Mouse (Mus musculus) heart, embryonic 16.5 days (tissue): ENCODE results near the gene Trim34a. TPM values are rescaled to one million over a fixed set of nuclear protein-coding genes. Genes with fewer than 3 reads are reported as not detected.

Experiments used
- polyA plus RNA-seq: library from polyadenylated mRNA; unstranded; fragments of >200 nt; fragmentation: Nextera tagmentation; extraction: Ambion mirVana; gene quantifications from 2 replicates; pipeline ENCODE4 v1.2.1, GENCODE M21; 2015

Trim34a gene
- polyA plus RNA-seq, 1 experiment from 2014 or later, result 4.3 TPM

Other genes starting within 250 kb of the Trim34a start
- not detected in 2 replicates for gene Olfr638, start 245.7 kb upstream of the Trim34a start, polyA plus RNA-seq
- gene Olfr639, start 227.2 kb upstream of the Trim34a start, polyA plus RNA-seq, result 0.03 TPM in 1 of 2 replicates, not detected in the other
- not detected in 2 replicates for gene Olfr640, start 218.9 kb upstream of the Trim34a start, polyA plus RNA-seq
- not detected in 2 replicates for gene Olfr641, start 209.0 kb upstream of the Trim34a start, polyA plus RNA-seq
- gene Olfr642, start 191.8 kb upstream of the Trim34a start, polyA plus RNA-seq, result not detected in 2 replicates
- gene 4930516K23Rik, start 183.0 kb upstream of the Trim34a start, polyA plus RNA-seq, result not detected in 2 replicates
- not detected in 2 replicates for gene Olfr644, start 172.6 kb upstream of the Trim34a start, polyA plus RNA-seq
- gene Olfr645, start 159.0 kb upstream of the Trim34a start, polyA plus RNA-seq, result not detected in 2 replicates
- not detected in 2 replicates for gene Olfr646, start 139.6 kb upstream of the Trim34a start, polyA plus RNA-seq
- gene Ubqln5, start 114.6 kb upstream of the Trim34a start, polyA plus RNA-seq, result not detected in 2 replicates
- gene Olfr643, start 107.1 kb upstream of the Trim34a start, polyA plus RNA-seq, result not detected in 2 replicates
- gene Ubqln3, start 101.2 kb upstream of the Trim34a start, polyA plus RNA-seq, result not detected in 2 replicates
- not detected in 2 replicates for gene Ubqlnl, start 93.9 kb upstream of the Trim34a start, polyA plus RNA-seq
- gene Olfm5, start 79.6 kb upstream of the Trim34a start, polyA plus RNA-seq, result 0.08 TPM in 1 of 2 replicates, not detected in the other
- gene Olfr648, start 61.1 kb upstream of the Trim34a start, polyA plus RNA-seq, result 0.17 and 0.24 TPM in 2 replicates
- not detected in 2 replicates for gene Olfr649, start 48.5 kb upstream of the Trim34a start, polyA plus RNA-seq
- gene Trim6, start 25.7 kb upstream of the Trim34a start, polyA plus RNA-seq, result 0.97 and 1.4 TPM in 2 replicates
- 0.68 and 0.74 TPM in 2 replicates for gene Trim5, start 43.6 kb downstream of the Trim34a start, polyA plus RNA-seq
- 7.5 and 10.1 TPM in 2 replicates for gene Trim12a, start 71.0 kb downstream of the Trim34a start, polyA plus RNA-seq
- 0.13 and 0.20 TPM in 2 replicates for gene Trim34b, start 85.0 kb downstream of the Trim34a start, polyA plus RNA-seq
- gene Trim12c, start 108.9 kb downstream of the Trim34a start, polyA plus RNA-seq, result 2.2 and 2.9 TPM in 2 replicates
- 0.05 and 0.07 TPM in 2 replicates for gene Trim30b, start 125.4 kb downstream of the Trim34a start, polyA plus RNA-seq
- gene Trim30c, start 156.4 kb downstream of the Trim34a start, polyA plus RNA-seq, result 0.11 and 0.26 TPM in 2 replicates
- 1.3 and 2.2 TPM in 2 replicates for gene Trim30a, start 220.7 kb downstream of the Trim34a start, polyA plus RNA-seq